Mouse (Mus musculus): Measurements from ENCODE around the gene Ccdc153. TPM values are rescaled to one million over a fixed set of nuclear protein-coding genes. Genes with fewer than 3 reads are reported as not detected.

The Ccdc153 gene
- total RNA-seq, 2 experiments from 2014 or later = 2.3 to 3.3 TPM

- peak in 1 of 2 experiments; percentile 25 for DNase-seq
Observed at GRCm38 (mm10) chr9:44287003-44287400, 46.5 kb downstream of the Ccdc153 start.

DNA sequence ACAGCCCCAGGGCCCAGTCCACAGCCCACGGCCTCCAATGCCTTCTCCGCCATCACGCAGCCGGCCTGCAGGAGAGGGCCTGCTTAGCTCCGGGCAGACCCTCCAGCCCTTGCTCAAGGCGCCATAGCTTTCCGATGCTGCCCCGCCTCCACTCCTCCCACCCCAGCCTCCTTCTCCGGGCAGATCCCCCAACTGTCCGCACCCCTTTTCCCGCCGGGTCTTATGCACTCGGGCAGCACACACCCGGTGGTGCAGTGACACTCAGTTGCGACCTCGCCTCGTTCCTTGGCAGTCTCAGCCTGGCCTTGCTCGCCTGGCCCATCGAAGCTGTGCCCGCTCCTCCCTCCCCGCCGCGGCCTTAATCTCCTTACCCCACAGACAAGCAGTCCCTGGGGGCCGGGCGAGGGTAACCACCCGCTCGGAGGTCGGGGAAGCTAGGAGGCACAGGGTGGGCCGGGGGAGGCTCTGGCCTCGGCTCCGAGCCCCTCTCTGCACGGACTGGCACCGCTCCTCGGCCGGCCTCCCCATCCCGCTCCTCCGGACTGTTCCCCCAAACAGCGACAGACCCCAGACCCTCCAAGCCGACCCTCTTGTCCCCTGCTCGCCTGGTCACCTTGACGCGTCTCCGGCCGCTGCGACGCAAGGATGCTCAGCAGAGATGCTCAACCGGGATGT, 47.1 kb downstream of the Ccdc153 start:
- DNase-seq = peak; percentile 66 to 74

DNA sequence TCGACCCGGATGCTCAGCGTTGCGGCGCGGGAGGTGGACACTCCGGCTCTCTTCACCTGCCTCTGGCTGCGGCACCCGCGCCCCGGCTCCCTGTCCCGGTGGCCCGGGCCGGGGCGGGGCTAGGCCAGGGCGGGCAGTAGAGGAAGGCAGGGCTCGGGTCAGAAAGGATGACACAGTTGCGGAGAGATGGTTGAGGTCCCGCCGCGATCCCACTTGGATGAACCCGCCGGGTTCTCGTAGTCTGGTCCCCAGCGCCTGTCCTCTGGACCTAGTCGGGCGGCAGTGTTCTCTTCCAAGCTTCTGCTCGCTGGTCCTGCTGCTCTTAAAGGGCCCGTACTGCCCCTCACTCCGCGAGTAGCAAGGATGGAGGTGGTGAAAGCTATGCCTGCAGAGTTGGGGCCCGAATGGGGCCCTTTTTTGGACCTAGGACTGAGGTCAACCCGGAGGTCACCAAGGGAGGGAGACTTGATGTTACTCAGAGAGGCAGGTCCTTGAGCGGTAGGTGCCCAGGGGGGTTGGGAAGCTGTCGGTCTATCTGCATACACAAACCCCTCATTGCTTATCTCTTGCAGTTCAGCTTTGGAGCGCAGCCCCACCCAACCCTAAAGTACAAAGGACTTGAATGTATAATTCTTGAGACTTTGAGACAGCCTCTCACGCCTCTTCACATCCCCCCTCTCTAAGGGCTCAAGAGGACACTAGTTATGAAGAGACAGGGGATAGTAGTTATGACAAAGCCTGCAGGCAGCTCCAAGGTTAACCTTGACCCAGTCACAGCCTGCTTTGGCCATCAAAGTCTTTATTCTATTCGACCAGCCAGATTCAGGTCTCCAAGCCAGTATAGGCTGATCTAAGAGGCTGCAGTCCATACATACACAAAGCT, 47.8 kb downstream of the Ccdc153 start, which contains the start of gene Abcg4:
Gene Abcg4 (minus strand): TSS at position 540 of the 883 bp plus-strand sequence.
- DNase-seq = peak; percentile 64 to 78

DNA sequence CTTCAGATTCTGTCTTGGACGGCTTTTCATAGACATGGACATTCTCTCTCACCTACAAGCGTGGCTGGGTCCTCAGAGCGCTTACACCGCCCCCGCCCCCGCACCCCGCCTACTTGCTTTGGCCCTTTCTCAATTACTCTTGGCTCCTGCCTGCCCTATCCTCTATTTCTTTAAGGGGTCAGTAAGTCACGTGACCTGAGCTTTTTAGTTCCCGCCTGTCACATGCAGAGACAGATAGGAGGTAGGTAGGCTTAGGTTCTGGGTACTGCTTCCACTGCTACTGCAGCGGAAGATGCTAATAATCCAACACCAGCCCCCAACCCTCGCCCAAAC, 48.4 kb downstream of the Ccdc153 start:
- peak in 1 of 2 experiments; percentile 26 for DNase-seq

GRCm38 (mm10) chr9:44292490-44292889, 52.0 kb downstream of the Ccdc153 start:
- DNase-seq = peak; percentile 40 to 60

Other genes starting within 250 kb of the Ccdc153 start
- gene Thy1, start 197.3 kb upstream of the Ccdc153 start, total RNA-seq (2021) = 10 to 100 TPM; 26.4 to 32.7 TPM
- gene Usp2, start 173.7 kb upstream of the Ccdc153 start, total RNA-seq (2021) = 10 to 100 TPM; 47.3 to 75.2 TPM
- gene Mfrp, start 138.9 kb upstream of the Ccdc153 start, total RNA-seq (2021) = under 1 TPM in 1 of 2 experiments, not detected in 1; 0.10 TPM
- gene C1qtnf5, start 133.4 kb upstream of the Ccdc153 start, total RNA-seq (2021) = 10 to 100 TPM; 13.0 to 20.4 TPM
- under 1 TPM; 0.70 to 0.76 TPM for gene Gm49380, start 127.2 kb upstream of the Ccdc153 start, total RNA-seq (2021)
- gene Rnf26, start 127.2 kb upstream of the Ccdc153 start, total RNA-seq (2021) = 10 to 100 TPM; 28.0 to 32.7 TPM
- gene Mcam, start 106.2 kb upstream of the Ccdc153 start, total RNA-seq (2021) = 10 to 100 TPM; 30.7 to 73.7 TPM
- 10 to 100 TPM; 28.9 to 40.5 TPM for gene Cbl, start 6.6 kb upstream of the Ccdc153 start, total RNA-seq (2021)
- not detected for gene Pdzd3, start 10.8 kb downstream of the Ccdc153 start, total RNA-seq (2021)
- gene Nlrx1, start 27.9 kb downstream of the Ccdc153 start, total RNA-seq (2021) = 10 to 100 TPM; 14.9 to 32.2 TPM
- gene Abcg4, start 47.9 kb downstream of the Ccdc153 start, total RNA-seq (2021) = 10 to 100 TPM; 28.2 to 32.6 TPM
- gene Hinfp, start 65.0 kb downstream of the Ccdc153 start, total RNA-seq (2021) = 10 to 100 TPM; 18.9 to 24.4 TPM
- 10 to 100 TPM; 37.6 to 50.6 TPM for gene C2cd2l, start 79.6 kb downstream of the Ccdc153 start, total RNA-seq (2021)
- gene Dpagt1, start 85.3 kb downstream of the Ccdc153 start, total RNA-seq (2021) = 10 to 100 TPM; 25.3 to 32.7 TPM
- 10 to 100 TPM; 41.3 to 47.7 TPM for gene H2afx, start 94.0 kb downstream of the Ccdc153 start, total RNA-seq (2021)
- 10 to 100 TPM; 61.8 to 98.3 TPM for gene Hmbs, start 103.6 kb downstream of the Ccdc153 start, total RNA-seq (2021)
- gene Vps11, start 121.0 kb downstream of the Ccdc153 start, total RNA-seq (2021) = 10 to 100 TPM; 53.0 to 72.7 TPM
- 100 to 1,000 TPM; 203 to 204 TPM for gene Hyou1, start 138.8 kb downstream of the Ccdc153 start, total RNA-seq (2021)
- gene Slc37a4, start 156.2 kb downstream of the Ccdc153 start, total RNA-seq (2021) = 10 to 100 TPM; 13.5 to 18.6 TPM
- 1,000 to 10,000 TPM; 1,182 to 1,266 TPM for gene Rps25, start 166.5 kb downstream of the Ccdc153 start, total RNA-seq (2021)
- gene Trappc4, start 166.9 kb downstream of the Ccdc153 start, total RNA-seq (2021) = 10 to 100 TPM; 82.0 to 95.7 TPM
- gene Ccdc84, start 177.9 kb downstream of the Ccdc153 start, total RNA-seq (2021) = 10 to 100 TPM; 14.7 to 18.9 TPM
- not detected for gene Foxr1, start 200.5 kb downstream of the Ccdc153 start, total RNA-seq (2021)
- gene Upk2, start 214.3 kb downstream of the Ccdc153 start, total RNA-seq (2021) = not detected
- gene Bcl9l, start 242.1 kb downstream of the Ccdc153 start, total RNA-seq (2021) = 10 to 100 TPM; 47.6 to 51.8 TPM